Mouse (Mus musculus) ES-E14 (cell line): ENCODE results near the gene Tm9sf4. TPM values are rescaled to one million over a fixed set of nuclear protein-coding genes. Genes with fewer than 3 reads are reported as not detected.

ENCODE experiments used
- DNase-seq: peaks from one replicate; pipeline ENCODE4 v3.0.0-alpha.2; 2013; ENCODE audit warnings: low read depth, low spot score
- H3K27ac ChIP-seq: 2 replicates; pipeline ENCODE4 v1.5.1; 2012; ENCODE audit warnings: low read depth, mild to moderate bottlenecking, low read length, moderate library complexity, mixed read lengths; ENCODE audit not compliant: poor library complexity, insufficient read depth, severe bottlenecking
- H3K36me3 ChIP-seq: 2 replicates; pipeline ENCODE4 v1.6.1; 2012; ENCODE audit warnings: mild to moderate bottlenecking, low read length, moderate library complexity, mixed read lengths; ENCODE audit not compliant: control insufficient read depth, poor library complexity, insufficient read depth, severe bottlenecking
- H3K4me1 ChIP-seq, 2 experiments: fragments of 150-350 bp in 1 of 2; sonication (generic) in 1 of 2; 2 replicates each; pipeline ENCODE4 v1.6.1; 2012; ENCODE audit warnings: low read length in 2 of 2, mild to moderate bottlenecking in 1 of 2, mixed read lengths in 1 of 2; ENCODE audit not compliant: control insufficient read depth in 2 of 2, insufficient read depth in 2 of 2, poor library complexity in 1 of 2
- H3K4me3 ChIP-seq, 2 experiments: fragments of 150-350 bp in 1 of 2; sonication (generic) in 1 of 2; 2 replicates each; pipeline ENCODE4 v1.5.1; 2012; ENCODE audit warnings: low read length in 2 of 2, low read depth in 1 of 2, mild to moderate bottlenecking in 1 of 2, mixed read lengths in 1 of 2; ENCODE audit not compliant: insufficient read depth in 1 of 2, poor library complexity in 1 of 2, severe bottlenecking in 1 of 2
- H3K9ac ChIP-seq: 2 replicates; pipeline ENCODE4 v1.6.1; 2012; ENCODE audit warnings: low read depth, mild to moderate bottlenecking, low read length, mixed read lengths; ENCODE audit not compliant: poor library complexity, insufficient read depth, severe bottlenecking
- H3K9me3 ChIP-seq: fragments of 150-350 bp; sonication (generic); 2 replicates; pipeline ENCODE4 v1.6.1; 2012; ENCODE audit warnings: low read depth, mild to moderate bottlenecking, low read length; ENCODE audit not compliant: control insufficient read depth, insufficient read depth
- CHD2 ChIP-seq: IDR thresholded peaks from 2 replicates; pipeline ENCODE4 v1.6.1; 2014; ENCODE audit warnings: mild to moderate bottlenecking, low read depth, low read length, inconsistent platforms
- HCFC1 ChIP-seq: IDR thresholded peaks from 2 replicates; pipeline ENCODE4 v1.6.1; 2012; ENCODE audit warnings: low read length, inconsistent platforms, borderline replicate concordance; ENCODE audit not compliant: insufficient read depth
- MAFK ChIP-seq: IDR thresholded peaks from 2 replicates; pipeline ENCODE4 v1.6.1; 2014; ENCODE audit warnings: mild to moderate bottlenecking, low read depth, low read length, inconsistent platforms; ENCODE audit not compliant: insufficient read depth
- ZC3H11A ChIP-seq: IDR thresholded peaks from 2 replicates; pipeline ENCODE4 v1.6.1; 2012; ENCODE audit warnings: low read depth, mild to moderate bottlenecking, inconsistent platforms, low read length, borderline replicate concordance
- ZNF384 ChIP-seq: IDR thresholded peaks from 2 replicates; pipeline ENCODE4 v1.6.1; 2012; ENCODE audit warnings: low read depth, low read length, inconsistent platforms
- in situ Hi-C, 2 experiments: fragments of 600-800 bp; cut with MboI; formaldehyde crosslinking; loops; one replicate each; pipeline ENCODE4 v1.15.1; 2025; ENCODE audit warnings: low sequenced_read_pairs in 2 of 2, inconsistent platforms in 1 of 2; ENCODE audit not compliant: unreplicated experiment in 2 of 2
- total RNA-seq: library from RNA; depleted of rRNA; stranded (reverse); fragments of 300-350 nt; gene quantifications from 2 replicates; pipeline ENCODE4 v1.2.3, GENCODE M21; 2012

Gene Tm9sf4
- total RNA-seq, 1 experiment = 62.8 TPM

DNA sequence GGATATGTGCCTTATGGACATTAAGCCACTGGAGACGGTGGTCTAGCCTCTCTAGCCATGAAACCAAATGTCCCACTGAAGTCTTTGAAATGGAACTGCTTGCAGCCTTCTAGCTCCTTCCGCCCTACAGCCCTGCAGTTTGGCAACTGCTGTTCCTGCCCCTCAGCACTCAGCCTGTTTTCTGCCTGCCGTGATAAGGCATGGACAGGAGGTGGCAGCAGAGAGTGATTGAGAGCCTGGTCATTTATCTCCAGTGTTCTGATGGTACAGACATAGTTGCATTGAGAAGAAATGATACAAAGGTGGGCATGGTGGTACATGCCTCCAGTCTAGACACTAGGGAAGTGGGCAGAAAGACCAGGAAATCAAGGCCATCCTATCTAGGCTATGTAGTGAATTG lies 13.4 kb upstream of the Tm9sf4 start:
- Histone ChIP-seq H3K36me3 (peaks cover 19% of the 10 kb centered on the region), H3K9me3 (no peaks in the 10 kb centered on the region), H3K4me1 (no peaks in the 10 kb centered on the region), H3K9ac (no peak overlapping the region), H3K27ac (no peak overlapping the region), H3K4me3 (no peak overlapping the region)
- TF ChIP-seq CHD2 (no peak), ZC3H11A (0 out of 2 replicates have a peak, but pooled peaks have one; percentile 35)
- DNase-seq = peak; percentile 51
- in situ Hi-C loops = loop anchor here (10.0 to 25.0 kb wide), 2 partner anchors 233 to 235 kb away; partner anchors contain the start of gene Mylk2 (in 2 of the 2)

DNA sequence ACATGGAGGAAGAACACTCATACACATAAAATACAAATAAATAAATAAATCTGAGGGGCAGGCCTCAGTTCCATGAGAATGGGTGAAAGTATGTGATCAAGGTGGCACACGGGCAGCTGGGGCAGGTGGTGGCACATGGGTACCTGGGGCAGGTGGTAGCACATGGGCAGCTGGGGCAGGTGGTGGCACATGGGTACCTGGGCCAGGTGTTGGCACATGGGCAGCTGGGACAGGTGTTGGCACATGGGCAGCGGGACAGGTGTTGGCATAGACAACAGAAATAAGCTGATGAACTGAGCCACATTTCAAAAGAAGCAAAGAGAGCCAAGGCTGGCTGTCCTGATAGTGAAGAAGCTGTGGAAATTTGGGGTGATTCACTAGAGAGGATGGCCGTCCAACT lies 11.4 kb upstream of the Tm9sf4 start:
- no peak for DNase-seq
- Histone ChIP-seq H3K9ac (no peak overlapping the region), H3K4me3 (no peak overlapping the region), H3K4me1 (no peaks in the 10 kb centered on the region), H3K9me3 (no peaks in the 10 kb centered on the region), H3K27ac (no peak overlapping the region), H3K36me3 (peaks cover 16% of the 10 kb centered on the region)
- in situ Hi-C loops = loop anchor here (10.0 to 25.0 kb wide), 2 partner anchors 235 to 237 kb away; partner anchors contain the start of gene Mylk2 (in 2 of the 2)
- TF ChIP-seq ZNF384 = no peak
- TF ChIP-seq CHD2 = no peak
- no peak for TF ChIP-seq ZC3H11A
- TF ChIP-seq HCFC1 = no peak
- no peak for TF ChIP-seq MAFK

DNA sequence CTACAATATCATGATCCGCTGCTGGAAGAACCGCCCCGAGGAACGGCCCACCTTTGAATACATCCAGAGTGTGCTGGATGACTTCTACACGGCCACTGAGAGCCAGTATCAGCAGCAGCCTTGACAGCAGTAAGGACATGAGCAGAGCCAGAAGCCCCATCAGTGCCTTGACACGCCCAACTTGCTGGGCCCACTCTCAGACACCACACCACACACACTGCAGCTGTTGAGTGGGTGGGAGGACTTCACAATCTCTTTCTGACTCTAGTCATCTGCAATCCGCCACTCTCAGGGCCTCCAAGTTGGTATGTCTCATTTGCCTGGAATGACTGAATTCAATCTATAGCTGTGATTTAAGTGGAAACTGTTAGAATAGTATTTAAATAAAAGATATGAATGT lies 10.1 kb upstream of the Tm9sf4 start:
- Histone ChIP-seq H3K9me3 (no peaks in the 10 kb centered on the region), H3K4me3 (no peak overlapping the region), H3K27ac (no peak overlapping the region), H3K36me3 (peaks cover 10% of the 10 kb centered on the region), H3K4me1 (no peaks in the 10 kb centered on the region), H3K9ac (no peak overlapping the region)
- TF ChIP-seq HCFC1 (no peak), ZNF384 (no peak), CHD2 (no peak), MAFK (no peak), ZC3H11A (no peak)
- in situ Hi-C loops = no loop called here
- no peak for DNase-seq

DNA sequence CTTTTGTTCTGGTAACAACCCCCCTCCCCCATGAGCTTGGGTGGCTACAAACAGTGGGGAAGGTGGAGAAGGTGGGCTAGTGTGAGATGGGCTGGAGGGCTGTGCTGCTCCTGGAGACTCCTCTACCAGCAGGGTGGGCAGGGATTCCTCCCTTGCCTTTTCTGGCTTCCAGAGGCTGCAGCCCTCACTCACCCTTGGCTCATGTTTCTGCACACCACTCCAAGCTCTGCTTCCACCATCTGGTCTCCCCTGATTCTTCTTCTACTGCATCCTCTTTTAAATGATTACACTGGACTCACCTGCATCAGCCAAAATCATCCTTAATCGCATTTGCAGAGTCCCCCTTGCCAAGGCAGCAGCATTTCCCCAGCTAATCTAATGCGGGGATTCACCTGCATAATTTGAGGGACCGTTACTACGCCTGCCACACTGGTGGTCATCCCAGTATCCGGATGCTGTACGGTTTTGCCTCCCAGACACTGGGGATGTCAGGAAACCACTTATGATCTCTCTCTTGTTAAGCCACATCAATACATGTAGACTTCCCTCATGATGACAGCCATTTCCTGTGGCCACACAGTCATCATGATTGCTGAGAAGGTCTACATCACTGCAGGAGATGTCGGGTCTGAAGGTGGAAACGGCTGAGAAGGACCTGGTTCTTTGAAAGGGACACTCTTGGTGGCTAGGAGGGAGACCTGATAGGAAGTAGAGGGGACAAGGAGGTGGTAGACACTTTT lies 9.0 kb upstream of the Tm9sf4 start:
- no peaks in the 10 kb centered on the region for H3K4me1 ChIP-seq
- TF ChIP-seq ZNF384 = no peak
- TF ChIP-seq HCFC1 = no peak
- no peak for TF ChIP-seq MAFK
- TF ChIP-seq ZC3H11A = no peak
- no peak for TF ChIP-seq CHD2
- H3K9ac ChIP-seq = no peak overlapping the region
- no peak overlapping the region for H3K27ac ChIP-seq
- in situ Hi-C loops = no loop called here
- H3K9me3 ChIP-seq = no peaks in the 10 kb centered on the region
- no peak overlapping the region for H3K4me3 ChIP-seq
- no peak for DNase-seq
- peaks cover 10% of the 10 kb centered on the region for H3K36me3 ChIP-seq

DNA sequence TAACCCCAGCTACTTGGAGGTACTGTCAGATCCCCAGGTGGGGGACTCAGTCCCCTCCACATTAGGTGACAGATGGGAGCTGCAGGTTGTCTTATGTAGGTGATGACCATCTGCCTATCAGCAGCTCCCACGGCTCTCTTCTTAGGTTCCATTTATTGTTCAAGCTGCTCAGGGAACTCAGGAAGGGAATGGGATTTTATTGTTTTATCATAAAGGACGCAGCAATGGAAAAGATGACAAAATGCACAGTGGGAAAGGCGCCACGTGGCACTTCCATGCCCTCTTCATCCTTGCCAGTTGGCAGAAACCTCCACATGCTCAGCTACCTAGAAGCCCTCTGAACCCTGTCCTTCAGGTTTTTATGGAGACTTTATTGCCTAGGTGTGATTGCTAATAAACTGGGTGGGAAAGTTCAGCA lies 8.1 kb upstream of the Tm9sf4 start:
- Histone ChIP-seq H3K27ac (no peak overlapping the region), H3K4me3 (no peak overlapping the region), H3K36me3 (peaks cover 10% of the 10 kb centered on the region), H3K4me1 (no peaks in the 10 kb centered on the region), H3K9ac (no peak overlapping the region), H3K9me3 (no peaks in the 10 kb centered on the region)
- no peak for TF ChIP-seq ZC3H11A
- no peak for DNase-seq
- in situ Hi-C loops = no loop called here
